Mouse (Mus musculus): ENCODE measurements around the gene Dkkl1.

The Dkkl1 gene

DNA sequence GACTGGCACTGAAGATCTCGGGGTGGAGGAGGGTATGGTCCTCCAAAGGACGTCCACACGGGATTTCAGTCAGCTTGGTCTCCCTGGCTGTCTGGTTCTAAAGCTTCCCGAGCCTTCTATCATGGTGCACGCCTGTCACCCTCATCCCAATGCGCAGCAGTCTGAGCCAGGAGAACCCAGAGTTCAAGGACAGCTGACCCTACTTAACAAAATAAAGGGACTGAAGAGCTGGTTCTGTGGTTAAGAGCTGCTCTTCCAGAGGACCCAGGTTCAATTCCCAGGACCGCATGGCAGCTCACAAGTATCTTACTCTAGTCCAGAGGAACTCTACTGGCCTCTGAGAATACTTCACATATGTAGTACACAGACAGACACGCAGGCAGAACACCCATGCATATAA, 17.1 kb upstream of the Dkkl1 start:
- DNase-seq = no peak

DNA sequence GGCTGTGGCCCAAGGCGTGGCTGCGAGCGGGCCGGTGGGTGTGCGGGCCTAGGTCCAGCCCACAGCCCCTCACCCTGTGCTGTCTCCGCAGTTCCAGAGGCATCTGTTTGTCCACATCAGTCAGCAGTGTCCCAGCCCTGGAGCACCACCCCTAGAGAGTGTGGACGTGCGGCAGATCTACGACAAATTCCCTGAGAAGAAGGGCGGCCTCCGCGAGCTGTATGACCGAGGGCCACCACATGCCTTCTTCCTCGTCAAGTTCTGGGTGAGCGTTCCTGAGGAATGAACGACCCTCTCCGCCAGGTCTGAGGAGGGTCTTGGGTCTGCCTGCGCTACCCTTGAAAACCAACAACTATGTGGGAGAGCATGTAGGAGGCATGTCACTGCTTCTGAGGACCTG, 16.6 kb upstream of the Dkkl1 start:
- no peak for DNase-seq

DNA sequence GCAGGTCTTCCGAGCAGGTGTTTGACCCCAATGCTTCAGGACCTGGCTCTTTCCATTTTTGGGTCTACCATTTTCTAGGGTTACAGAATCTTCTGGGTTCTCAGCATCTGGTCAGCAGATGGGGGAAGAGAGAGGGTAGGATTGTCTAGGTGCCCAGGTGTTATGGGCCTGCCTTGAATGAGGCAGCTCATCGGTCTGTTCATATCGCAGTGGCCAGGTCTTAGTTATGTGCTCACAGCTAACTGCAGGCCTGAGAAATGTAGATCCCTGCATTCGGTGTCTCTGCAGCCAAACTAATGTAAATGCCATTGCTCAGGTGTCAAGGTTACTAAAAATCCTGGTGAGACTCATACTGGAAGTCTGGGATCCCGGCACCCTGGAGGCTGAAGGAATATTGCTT, 14.5 kb upstream of the Dkkl1 start:
- no peak for DNase-seq

DNA sequence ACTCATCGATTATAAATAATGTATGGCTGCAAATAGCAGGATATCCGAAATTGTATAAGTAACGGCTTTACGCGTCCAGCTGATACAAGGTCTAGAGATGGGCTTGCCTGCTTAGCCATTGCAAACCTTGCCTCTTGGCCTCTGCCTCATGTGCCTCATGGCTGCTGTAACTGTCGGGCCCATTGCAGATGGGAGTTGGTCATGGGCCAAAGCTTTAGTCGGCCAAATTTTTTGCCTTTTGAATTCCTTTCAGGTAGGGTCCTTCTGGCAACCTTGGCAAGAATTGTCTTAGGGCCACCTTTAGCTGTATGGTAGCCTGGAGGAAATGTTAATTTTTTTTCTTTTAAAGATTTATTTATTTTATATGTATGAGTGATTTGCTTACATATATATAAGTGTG, 12.9 kb upstream of the Dkkl1 start:
- DNase-seq = no peak

DNA sequence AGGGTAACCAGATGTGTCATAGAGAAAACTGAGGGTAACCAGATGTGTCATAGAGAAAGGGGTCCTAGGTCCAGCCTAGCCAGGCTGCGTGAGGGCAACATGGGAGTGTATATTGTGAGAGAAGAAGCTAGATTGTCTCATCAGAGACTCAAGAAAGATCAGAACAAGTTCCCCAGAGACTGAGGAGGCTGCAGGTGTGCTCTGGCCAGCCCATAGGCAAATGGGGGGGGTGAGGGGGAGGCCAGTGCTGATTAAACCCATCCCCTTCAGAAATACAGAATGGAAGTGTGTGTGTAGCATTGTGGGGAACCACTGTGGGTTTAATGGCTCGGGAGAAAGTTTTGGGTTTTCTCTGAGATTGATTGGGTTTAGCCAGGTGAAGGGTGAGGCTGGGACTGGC, 9.7 kb upstream of the Dkkl1 start:
- DNase-seq = no peak

DNA sequence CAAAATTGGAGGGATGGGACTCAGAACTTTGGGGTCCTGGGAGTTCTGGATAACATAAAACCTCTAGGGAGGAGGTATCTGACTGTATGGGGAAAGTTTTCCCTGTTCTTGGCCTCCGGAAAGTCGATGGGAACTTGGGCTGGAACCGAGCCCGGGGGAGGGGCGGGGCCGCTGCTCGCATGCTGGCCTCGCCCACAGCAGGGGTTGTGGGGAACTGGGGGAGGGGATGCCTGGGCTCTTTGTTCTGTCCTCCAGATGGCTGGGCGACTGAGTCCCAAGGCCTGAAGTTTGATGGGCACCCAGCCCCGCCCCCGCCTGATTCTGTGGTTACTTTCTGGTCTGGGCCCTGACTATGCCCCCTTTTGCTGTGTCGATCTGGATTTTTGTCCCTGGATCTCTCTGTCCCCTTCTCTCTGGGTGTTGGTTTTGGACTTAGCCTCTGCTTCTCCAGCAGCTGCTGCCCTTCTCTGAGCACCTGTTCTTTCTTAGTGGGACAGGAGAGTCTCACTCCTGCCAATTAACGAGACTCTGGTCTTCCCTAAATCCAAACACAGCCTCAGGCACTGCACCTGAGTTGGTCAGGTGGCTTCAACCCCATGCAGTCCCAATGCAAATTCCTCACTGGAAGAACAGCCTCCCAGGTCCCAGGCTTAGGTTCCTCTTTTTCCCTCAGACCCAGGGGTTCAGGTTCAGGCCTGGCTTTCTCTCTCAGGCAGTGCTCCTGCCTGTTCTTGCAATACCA, 4.7 kb upstream of the Dkkl1 start:
- DNase-seq = no peak

DNA sequence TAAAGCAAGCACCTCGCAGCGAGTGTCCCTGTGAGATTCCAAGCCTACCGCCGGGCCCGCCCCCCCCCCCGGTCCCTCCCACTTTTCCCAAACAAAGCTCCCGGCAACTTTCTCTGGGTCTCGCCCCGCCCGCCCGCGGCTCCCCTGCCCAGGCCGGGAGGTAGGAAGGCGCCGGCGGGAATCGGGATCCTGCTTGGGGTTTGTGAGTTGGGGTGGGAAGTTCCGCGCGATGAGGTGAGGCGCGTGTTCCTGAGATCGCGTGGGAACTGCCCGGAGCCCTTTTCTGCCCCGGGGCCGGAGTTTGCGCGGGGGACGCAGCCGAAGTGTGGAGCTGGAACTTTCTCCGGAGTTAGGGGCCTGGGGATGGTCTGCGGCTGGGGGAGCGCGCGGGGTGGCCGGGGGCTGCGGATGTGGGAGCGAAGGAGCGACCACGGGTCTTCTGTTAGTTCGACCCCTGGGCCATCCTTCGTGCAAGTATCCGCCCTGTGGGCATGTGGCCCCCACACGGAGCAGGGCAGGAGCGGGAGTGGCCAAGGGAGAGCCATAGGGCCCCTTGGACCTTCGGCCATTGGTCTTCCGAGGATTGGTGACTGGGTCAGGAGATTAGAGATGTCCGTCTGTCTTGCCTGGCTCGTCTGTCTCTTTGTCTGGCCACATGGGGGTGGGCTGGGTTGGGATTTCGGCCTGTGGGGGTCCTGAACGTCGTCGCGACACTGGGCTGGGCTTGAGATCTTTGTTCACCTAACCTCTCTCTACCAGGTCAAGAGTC, 3.9 kb upstream of the Dkkl1 start, which contains the start of gene Tead2:
Gene Tead2, plus strand, starts transcription at position 81 of the 769 bp plus-strand sequence.
- DNase-seq = no peak

DNA sequence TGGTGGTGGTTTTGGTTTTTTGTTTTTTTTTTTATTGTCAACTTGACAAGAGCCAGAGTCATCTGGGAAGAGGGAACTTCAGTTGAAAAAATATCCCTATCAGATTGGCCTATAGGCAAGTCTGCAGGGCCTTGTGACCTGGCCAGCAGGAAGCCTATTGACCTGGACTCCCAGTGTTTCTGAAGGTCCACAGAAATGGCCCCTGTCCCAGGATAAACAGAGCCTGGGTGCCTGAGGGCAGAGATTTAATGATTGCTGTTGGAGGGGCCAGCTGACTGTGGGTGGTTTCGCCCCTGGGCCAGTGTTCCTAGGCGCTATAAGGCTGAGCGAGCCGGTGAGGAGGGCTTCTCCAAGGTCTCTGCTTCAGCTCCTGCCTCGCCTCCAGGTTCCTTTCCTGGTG, 1.8 kb upstream of the Dkkl1 start:
- DNase-seq = no peak

DNA sequence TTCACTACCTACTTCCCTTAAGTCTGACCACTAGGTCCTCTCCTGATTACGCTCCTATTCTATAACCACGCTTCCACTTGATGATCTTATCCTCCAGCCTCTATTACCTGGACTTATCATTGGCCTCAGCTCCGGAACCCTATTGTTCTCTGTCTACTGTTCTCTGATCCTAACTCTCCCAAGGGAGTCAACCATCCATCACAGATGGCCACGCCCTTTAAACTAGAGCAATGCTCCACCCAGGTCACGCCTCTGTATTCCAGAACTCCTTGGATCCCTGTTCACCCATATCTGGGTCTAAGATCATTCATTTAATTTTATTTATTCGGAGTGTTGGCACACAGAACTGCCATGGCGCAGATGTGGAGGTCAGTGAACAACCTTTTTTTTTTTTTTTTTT, 409 bp upstream of the Dkkl1 start:
- no peak for DNase-seq

DNA sequence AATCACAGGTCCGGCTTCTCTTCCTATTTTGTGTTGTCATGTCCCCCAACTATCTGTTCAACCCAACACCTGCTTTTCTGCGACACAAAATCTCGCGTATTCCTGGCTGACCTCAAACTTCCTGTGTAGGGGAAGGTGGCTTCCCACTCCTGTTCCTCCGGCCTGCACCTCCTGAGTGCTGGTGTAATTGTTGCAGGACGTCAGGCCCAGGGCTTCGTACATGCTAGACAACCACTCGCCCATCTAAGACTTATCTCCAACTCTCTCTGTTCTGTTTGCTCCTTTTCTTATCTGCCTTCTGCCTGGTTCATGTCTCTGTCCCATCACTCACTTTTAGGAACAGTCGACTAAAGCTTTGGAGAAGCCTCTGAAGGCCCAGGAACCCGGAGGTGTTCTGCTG, 877 bp downstream of the Dkkl1 start:
- no peak for DNase-seq

DNA sequence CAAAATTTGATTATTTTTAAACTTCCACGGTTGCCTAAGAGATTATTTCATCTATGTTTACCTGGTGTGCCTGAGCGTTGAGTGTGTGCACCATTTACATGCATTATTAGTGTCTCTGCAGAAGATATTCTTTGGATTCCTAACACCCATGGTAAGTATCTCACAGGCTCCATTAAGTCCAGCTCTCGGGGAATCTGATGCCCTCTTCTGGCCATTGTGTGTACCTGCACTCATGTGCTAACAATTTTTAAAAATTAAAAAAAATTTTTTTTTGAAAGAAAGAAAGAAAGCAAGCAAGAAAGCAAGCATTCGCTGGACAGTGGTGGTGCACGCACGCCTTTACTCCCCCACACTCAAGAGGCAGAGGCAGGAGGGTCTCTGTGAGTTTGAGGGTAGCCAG, 3.7 kb downstream of the Dkkl1 start:
- no peak for DNase-seq

DNA sequence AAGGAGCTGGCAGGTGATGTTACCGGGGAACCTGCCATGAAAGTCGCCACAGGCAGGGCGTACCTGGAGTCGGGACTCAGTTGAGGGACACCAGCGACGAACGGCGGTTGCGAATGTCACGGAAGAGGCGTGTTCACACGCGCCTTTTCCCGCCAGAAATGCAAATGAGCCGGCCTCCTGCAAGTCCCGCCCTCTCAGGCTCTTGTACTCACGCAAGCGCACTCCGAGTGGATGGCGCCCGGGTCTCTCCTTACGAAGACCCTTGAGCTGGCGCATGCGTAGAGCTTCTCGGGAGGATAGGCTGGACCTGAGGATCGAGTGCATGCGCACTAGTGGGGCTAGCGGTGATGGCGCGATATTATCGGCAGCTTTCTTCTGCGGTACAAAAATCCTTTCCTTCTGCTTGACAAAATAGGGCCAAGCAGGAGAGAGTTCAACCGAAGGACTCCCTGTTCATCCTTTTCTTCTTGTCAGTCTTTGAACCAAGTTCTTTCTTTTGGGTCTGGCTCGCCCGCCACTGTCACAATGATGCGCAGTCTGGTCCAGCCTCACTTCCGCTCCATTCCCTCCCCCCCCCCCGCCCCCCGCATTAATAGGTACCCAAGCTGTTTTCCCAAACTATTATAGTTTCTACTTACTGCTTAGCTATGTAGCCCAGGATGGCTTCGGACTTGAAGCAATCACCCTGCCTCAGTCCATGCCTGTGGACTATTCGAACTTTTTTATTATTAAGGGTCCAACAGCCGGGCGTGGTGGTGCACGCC, 7.4 kb downstream of the Dkkl1 start, which contains the start of gene Ccdc155:
Gene Ccdc155, minus strand, starts transcription at position 513 of the 764 bp plus-strand sequence.
- DNase-seq = peak; percentile 94

DNA sequence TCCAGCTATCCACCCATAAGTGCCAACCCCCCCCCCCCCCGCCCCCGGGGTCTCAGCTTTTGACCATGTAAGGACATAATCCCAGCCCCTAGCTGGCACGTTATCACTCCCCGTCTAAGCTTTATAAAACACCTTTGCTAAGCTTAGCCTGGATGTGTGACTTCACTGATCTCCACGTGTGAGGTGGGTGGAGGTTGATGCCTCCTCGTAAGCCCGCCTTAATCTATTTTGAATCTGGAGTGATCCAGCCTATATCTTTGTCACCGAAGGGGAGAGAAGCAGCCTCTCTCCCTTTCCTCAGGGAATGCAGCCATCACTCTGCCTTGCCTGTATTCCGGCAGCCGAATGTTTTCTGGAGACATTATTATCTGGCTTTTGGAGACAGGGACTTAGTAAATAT, 9.3 kb downstream of the Dkkl1 start:
- DNase-seq = no peak

DNA sequence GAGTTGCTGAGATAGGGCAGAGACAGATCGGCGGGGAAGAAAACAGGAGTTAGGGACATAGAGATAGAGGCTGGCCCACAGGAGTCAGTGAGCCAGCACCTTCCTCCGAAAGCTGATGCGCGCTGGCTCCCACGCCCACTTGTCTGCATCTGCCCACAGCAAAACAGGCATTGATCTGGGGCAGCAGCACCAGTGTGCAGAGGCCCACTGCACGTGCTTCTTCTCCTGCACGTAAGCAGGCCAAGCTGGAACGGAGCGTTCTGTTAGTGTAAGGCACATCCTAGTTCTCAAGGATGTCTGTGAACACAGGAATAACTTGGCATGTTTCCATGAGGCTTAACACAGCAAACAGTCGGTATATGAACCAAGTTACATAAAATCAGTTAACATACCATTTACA, 13.0 kb downstream of the Dkkl1 start:
- no peak for DNase-seq

DNA sequence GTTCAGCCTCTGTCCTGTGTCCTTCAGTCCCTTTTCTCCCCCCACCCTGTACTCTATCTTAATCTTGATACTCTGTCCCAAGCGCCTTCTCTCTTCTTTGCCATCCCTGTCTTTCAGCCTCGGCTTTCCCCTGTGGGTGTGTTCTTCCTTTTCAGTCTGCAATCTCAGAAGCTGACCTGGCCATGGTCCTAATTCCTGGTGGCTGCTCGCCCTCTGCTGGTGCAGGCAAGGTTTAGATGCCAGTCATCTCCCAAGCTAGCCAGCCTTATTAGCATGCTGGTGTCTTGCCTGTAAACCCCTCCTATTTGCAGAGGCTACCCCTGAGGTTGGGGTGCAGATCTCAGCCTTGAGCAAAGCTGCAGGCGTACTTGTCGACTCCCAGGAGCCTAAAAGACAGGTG, 13.5 kb downstream of the Dkkl1 start:
- peak; percentile 28 for DNase-seq

DNA sequence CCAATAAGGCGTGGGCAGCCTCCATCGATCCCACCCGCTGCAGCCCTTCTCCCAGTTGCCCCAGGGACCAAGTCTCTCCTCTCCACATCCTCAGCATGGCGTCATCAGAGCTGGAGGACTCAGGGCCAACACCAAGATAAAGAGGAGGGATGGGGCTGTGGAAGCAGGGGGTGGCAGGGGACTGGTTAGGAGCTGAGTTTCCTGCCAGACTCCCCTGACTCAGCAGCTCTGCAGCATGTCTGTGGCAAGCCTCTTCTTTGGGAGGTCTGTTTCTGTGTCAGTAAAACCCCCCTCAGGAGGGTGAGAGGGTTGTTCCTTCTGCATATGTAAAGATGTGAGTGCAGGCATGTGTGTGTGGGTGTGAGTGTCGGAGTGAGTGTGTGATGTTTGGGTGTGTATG, 15.0 kb downstream of the Dkkl1 start:
- DNase-seq = no peak

DNA sequence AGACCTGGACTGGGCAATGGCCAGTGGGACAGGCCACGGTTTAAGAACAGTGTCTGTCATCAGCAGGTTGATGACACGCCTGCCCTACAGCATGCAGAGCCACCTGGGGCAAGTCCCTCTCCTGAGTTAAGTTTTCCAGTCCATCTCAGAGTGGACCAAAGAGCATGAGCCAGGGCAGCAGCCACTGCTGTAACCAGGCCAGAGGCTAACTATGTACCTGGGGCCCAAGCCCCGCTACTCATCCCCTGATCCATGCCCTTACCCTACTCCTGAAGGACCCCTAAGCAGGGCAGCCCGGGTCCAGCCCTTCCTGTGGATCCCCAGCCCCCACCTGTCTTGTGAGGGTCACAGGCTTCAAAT, 15.8 kb downstream of the Dkkl1 start:
- no peak for DNase-seq

DNA sequence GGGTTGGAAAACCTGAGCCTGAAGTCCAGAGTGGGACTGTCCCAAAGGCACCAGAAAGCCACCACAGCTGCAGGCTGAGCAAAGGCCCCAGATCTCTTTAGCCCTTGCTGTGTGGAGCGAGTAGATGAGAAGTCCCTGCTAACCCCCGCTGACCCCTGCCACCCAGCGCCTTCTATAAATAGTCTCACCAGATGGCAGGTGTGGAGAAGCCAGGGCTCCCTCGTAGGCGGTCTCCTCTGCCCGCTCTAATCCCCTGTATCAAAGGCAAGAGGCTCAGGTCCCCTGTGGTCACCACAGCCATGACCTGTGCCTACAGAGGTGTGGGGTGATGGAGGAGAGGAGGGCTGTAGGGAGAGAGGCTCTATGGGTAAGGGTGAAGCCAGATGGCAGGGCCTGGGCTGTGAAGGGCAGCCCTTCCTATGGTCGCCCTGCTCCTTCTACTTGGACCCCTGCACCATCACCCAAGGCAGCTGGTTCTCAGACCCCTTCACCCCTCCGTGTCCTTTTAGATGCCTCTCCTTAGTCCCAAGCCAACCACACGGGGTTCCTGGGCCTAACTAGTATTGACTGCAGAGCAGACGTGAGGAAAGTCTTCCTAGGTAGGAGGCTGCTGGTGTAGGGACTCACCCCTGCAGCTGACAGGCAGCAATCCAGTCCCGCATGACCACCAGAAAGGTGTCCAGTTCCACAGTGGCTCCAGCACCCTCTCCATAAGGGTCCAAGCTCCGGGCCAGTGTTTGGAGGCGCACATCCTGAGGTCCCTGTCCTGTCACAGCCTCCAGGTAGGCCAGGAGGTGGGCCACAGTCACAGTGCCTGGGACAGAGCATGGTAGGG, 16.4 kb downstream of the Dkkl1 start:
- DNase-seq = no peak

DNA sequence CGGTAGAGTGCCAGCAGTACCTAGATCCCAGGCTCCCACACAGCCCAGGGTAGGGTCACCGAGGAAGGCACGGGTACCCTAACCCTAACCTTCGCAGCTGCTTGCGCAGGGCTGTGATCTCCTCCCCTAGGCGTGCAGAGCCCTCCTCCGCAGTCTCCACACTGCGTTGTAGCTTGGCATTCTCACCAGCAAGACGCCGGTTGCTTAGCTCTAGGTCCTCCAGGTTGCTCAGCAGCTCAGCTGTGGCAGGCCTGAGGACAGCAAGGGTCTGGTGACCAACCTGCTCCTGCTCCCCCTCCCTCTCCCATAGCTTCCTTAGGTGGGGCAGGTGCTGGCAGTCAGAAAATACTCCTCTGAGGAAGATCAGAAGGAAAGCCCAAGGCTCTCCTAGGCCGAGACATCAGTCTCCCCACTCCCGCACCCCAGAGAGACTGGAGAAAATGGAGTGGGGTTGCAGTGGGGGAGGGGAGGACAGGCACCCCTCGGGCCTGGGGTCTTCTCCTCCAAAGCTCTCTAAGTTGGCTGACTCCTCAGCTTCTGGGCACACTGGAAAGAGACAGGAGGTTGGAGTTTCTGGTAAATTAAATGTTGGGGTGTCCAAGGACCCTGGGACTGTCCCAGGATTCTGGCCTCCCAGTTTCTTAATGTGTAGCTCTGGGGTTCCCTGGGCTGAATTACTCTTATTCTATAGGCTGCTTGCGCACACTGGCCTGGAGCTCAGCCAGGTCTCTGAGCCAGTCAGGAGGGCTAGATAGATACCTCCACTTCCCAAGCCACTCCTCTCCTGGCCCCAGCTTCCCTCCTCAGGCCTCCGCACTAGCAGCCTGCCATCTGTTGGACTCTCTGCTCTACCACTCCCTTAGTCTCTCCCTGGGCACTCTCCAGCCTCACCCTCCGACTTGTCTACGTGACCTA, 17.8 kb downstream of the Dkkl1 start:
- no peak for DNase-seq

DNA sequence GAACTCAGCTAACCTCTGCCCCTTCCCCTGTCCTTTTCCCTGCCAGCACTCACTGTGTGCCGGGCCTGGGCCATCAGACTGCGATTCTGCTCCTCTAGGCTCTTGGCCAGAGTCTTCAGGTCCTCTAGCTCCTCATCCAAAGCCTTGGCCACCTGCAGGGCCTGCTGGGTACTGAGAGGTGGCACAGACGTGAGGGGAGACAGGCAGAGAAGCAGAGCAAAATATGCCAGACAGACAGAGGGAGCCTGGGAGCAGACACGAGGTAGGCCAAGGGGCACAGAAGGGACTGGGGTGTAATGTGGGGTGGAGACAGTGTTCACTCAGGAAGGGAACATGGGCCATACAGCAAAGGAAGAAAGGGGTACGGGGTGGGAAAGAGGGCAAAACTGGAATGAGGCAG, 18.5 kb downstream of the Dkkl1 start:
- DNase-seq = no peak

DNA sequence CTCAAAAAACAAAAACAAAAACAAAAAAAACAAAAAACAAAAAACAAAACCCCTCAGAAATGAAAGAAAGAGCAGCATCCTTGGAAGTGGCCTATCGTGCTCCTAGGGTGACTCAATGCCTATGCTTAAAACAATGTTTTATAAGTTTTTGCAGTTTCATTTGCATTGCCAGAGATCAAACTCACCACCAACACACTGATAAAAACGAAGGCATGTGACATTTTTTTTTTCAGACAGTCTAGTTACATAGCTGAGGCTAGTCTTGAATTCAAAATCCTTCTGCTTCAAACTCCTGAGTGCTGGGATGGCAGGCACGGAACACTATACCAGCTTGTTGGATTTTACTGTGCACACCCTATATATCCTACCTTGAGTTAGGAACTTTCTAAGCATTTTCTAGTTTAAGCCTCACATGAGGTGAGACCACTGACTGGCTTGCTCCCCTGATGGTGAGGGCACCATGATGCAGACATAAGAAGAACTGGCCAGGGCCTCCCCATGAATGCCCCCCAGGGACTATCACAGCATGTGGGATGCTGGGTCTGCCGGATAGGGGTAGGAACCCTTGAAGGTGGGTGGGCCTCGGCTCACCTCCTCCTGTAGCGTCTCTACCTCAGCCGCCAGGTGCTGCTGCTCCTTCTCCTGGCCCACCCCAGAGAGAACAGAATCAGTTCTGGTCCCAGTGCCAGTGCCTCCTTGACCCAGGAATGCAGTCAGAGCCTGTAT, 19.2 kb downstream of the Dkkl1 start:
- no peak for DNase-seq
